Mouse (Mus musculus) kidney, adult 2 months (tissue): ENCODE measurements around the gene Sort1.
"Not testable (repeated sequence)": the region's sequence is repeated elsewhere in the genome, so short reads cannot be mapped to it uniquely, and the experiment has no call there.

Experiments used
- CTCF ChIP-seq: fragments of 200-500 bp; conservative IDR thresholded peaks from 2 replicates; pipeline ENCODE4 v1.5.1; 2011; ENCODE audit warnings: low read depth, mild to moderate bottlenecking, control low read depth, low read length, moderate library complexity, mixed read lengths; ENCODE audit not compliant: insufficient read depth, insufficient read length
- POLR2A ChIP-seq: fragments of 200-500 bp; IDR thresholded peaks from one replicate; pipeline ENCODE4 v1.6.1; 2011; ENCODE audit warnings: low read depth, low read length, control low read depth

GRCm38 (mm10) chr3:108237474-108238102 is 46.3 kb upstream of the Sort1 start:
- 0 out of 2 replicates have a peak, but pooled peaks have one; percentile 11 for TF ChIP-seq CTCF
- TF ChIP-seq POLR2A = not testable (repeated sequence)
